Mouse (Mus musculus) spleen, postnatal 10 days (tissue): ENCODE measurements around the gene Rtf2.

Experiments used
- DNase-seq, 2 experiments: peaks; one replicate each; pipeline ENCODE4 v3.0.0; 2021 to 2022; ENCODE audit warnings: low spot score in 2 of 2

Rtf2 gene

GRCm38 (mm10) chr2:172437371-172437952 is 2.9 kb upstream of the Rtf2 start:
- peak in 1 of 2 experiments; percentile 32 for DNase-seq

- DNase-seq = no peak
Observed at GRCm38 (mm10) chr2:172440640-172441005, 267 bp downstream of the Rtf2 start.

GRCm38 (mm10) chr2:172441176-172441575 is 820 bp downstream of the Rtf2 start:
- peak in 1 of 2 experiments; percentile 59 for DNase-seq

- DNase-seq = no peak
Observed at GRCm38 (mm10) chr2:172445617-172446016, 5.3 kb downstream of the Rtf2 start.

GRCm38 (mm10) chr2:172447317-172447716 is 7.0 kb downstream of the Rtf2 start:
- DNase-seq = peak in 1 of 2 experiments; percentile 59

- DNase-seq = no peak
Observed at GRCm38 (mm10) chr2:172448329-172448728, 8.0 kb downstream of the Rtf2 start.

GRCm38 (mm10) chr2:172450640-172451039 is 10.3 kb downstream of the Rtf2 start:
- DNase-seq = no peak

GRCm38 (mm10) chr2:172452031-172452430 is 11.7 kb downstream of the Rtf2 start:
- no peak for DNase-seq

- DNase-seq = no peak
Observed at GRCm38 (mm10) chr2:172452458-172452857, 12.1 kb downstream of the Rtf2 start.

- DNase-seq = no peak
Observed at GRCm38 (mm10) chr2:172458496-172458895, 18.1 kb downstream of the Rtf2 start, which contains the start of gene Gcnt7. TSS of gene Gcnt7 (minus strand) at chr2:172458596.

GRCm38 (mm10) chr2:172460647-172461046 is 20.3 kb downstream of the Rtf2 start:
- DNase-seq = no peak

- no peak for DNase-seq
Observed at GRCm38 (mm10) chr2:172462813-172463212, 22.5 kb downstream of the Rtf2 start.

GRCm38 (mm10) chr2:172466427-172467132 is 26.2 kb downstream of the Rtf2 start:
- DNase-seq = no peak

- no peak for DNase-seq
Observed at GRCm38 (mm10) chr2:172467206-172467605, 26.9 kb downstream of the Rtf2 start.

GRCm38 (mm10) chr2:172468346-172468819 is 28.0 kb downstream of the Rtf2 start:
- no peak for DNase-seq

- no peak for DNase-seq
Observed at GRCm38 (mm10) chr2:172472318-172472717, 32.0 kb downstream of the Rtf2 start, which contains the start of gene Fam209. TSS of gene Fam209 (plus strand) at chr2:172472520.

GRCm38 (mm10) chr2:172473591-172473990 is 33.2 kb downstream of the Rtf2 start:
- no peak for DNase-seq

GRCm38 (mm10) chr2:172474970-172475369 is 34.6 kb downstream of the Rtf2 start:
- DNase-seq = peak in 1 of 2 experiments; percentile 66

GRCm38 (mm10) chr2:172476707-172477260 is 36.4 kb downstream of the Rtf2 start:
- no peak for DNase-seq

- DNase-seq = no peak
Observed at GRCm38 (mm10) chr2:172477350-172477749, 37.0 kb downstream of the Rtf2 start.

- peak in 1 of 2 experiments; percentile 33 for DNase-seq
Observed at GRCm38 (mm10) chr2:172477860-172478259, 37.5 kb downstream of the Rtf2 start.

- no peak for DNase-seq
Observed at GRCm38 (mm10) chr2:172480296-172480695, 39.9 kb downstream of the Rtf2 start.
